In genomic region chr19:23794491-23794890, GRCm38 (mm10) we compare ENCODE assay signal across 15 mouse cellular contexts. TPM values are rescaled to one million over a fixed set of nuclear protein-coding genes. Genes with fewer than 3 reads are reported as not detected.
DNase-seq lines count a peak whose midpoint lies in the region; ATAC-seq and TF ChIP-seq lines count a peak whose summit lies in the region.
"Had no signal": no experiment of that assay in that cellular context is flagged by ENCODE, and none has a peak within 500 bp of the region (broad histone marks: within the 10 kb centered on the region; RNA-seq: fewer than 3 reads in every experiment).

No protein-coding gene starts in this region.

- ATAC-seq in lung, embryonic 14.5 days (ENCODE audit: insufficient read depth), result no peak
- peak; percentile 53 for ATAC-seq in frontal cortex, adult (ENCODE audit: low TSS enrichment)
- ATAC-seq in liver, embryonic 12.5 days, result no peak
- ATAC-seq: midbrain, embryonic 16.5 days had no signal

- 62% methylated on average over 3 of the region's 3 CpGs for WGBS in lung, embryonic 14.5 days
- 60% methylated on average over 3 of the region's 3 CpGs for WGBS in lung, adult 2 months
- WGBS in cerebellum, adult 2 months, result 55% methylated on average over 3 of the region's 3 CpGs
- WGBS in liver, embryonic 12.5 days (ENCODE audit: insufficient replicate concordance), result 65% methylated on average over 3 of the region's 3 CpGs

- TF ChIP-seq POLR2A in lung, adult 2 months (IDR thresholded peaks at IDR 0.05; ENCODE audit: borderline replicate concordance, extremely low read depth, low read depth, low read length), result no peak
- no peak for TF ChIP-seq POLR2A in cerebellum, adult 2 months (IDR thresholded peaks at IDR 0.05; ENCODE audit: borderline replicate concordance, insufficient read depth, low read length)

- no peak overlapping the region for H3K4me3 ChIP-seq in lung, embryonic 14.5 days (ENCODE audit: low read depth, low read length)
- H3K4me3 ChIP-seq in lung, adult 2 months (replicated peaks; ENCODE audit: extremely low read depth, low read depth, low read length), result no peak overlapping the region
- no peak overlapping the region for H3K4me3 ChIP-seq in cerebellum, adult 2 months (replicated peaks; ENCODE audit: insufficient read depth, low read depth, low read length)
- H3K4me3 ChIP-seq in liver, embryonic 12.5 days, result no peak overlapping the region
- H3K4me3 ChIP-seq: embryonic facial prominence, embryonic 13.5 days; forebrain, embryonic 12.5 days; liver, embryonic 15.5 days had no signal

- H3K27me3 ChIP-seq in lung, embryonic 14.5 days (ENCODE audit: insufficient read depth, low read length), result no peaks in the 10 kb centered on the region
- H3K27me3 ChIP-seq in cerebellum, adult 2 months (ENCODE audit: control insufficient read depth, insufficient read depth, low read length), result no peaks in the 10 kb centered on the region
- H3K27me3 ChIP-seq in liver, embryonic 12.5 days (replicated peaks), result no peaks in the 10 kb centered on the region
- H3K27me3 ChIP-seq: embryonic facial prominence, embryonic 13.5 days; forebrain, embryonic 12.5 days; liver, embryonic 15.5 days had no signal

- H3K9me3 ChIP-seq in lung, embryonic 14.5 days (ENCODE audit: low read depth, low read length), result no peaks in the 10 kb centered on the region
- H3K9me3 ChIP-seq in liver, embryonic 12.5 days (replicated peaks), result no peaks in the 10 kb centered on the region
- H3K9me3 ChIP-seq: embryonic facial prominence, embryonic 13.5 days; forebrain, embryonic 12.5 days; liver, embryonic 15.5 days had no signal

- no peak overlapping the region for H3K9ac ChIP-seq in lung, embryonic 14.5 days
- no peak overlapping the region for H3K9ac ChIP-seq in liver, embryonic 12.5 days
- H3K9ac ChIP-seq: embryonic facial prominence, embryonic 13.5 days; forebrain, embryonic 12.5 days; liver, embryonic 15.5 days had no signal

- no peaks in the 10 kb centered on the region for H3K36me3 ChIP-seq in lung, embryonic 14.5 days (ENCODE audit: insufficient read depth)
- no peaks in the 10 kb centered on the region for H3K36me3 ChIP-seq in liver, embryonic 12.5 days
- H3K36me3 ChIP-seq: embryonic facial prominence, embryonic 13.5 days; forebrain, embryonic 12.5 days; liver, embryonic 15.5 days had no signal

- TF ChIP-seq CTCF in lung, embryonic 14.5 days (IDR thresholded peaks at IDR 0.05; ENCODE audit: low read depth), result no peak
- TF ChIP-seq CTCF in lung, adult 2 months (IDR thresholded peaks at IDR 0.05; ENCODE audit: insufficient read depth, low read length), result no peak
- no peak for TF ChIP-seq CTCF in cerebellum, adult 2 months (IDR thresholded peaks at IDR 0.05; ENCODE audit: borderline replicate concordance, insufficient read depth, low read depth, low read length)

- no peaks in the 10 kb centered on the region for H3K4me1 ChIP-seq in lung, embryonic 14.5 days (ENCODE audit: insufficient read depth)
- no peaks in the 10 kb centered on the region; the same call in 1 of the 2 replicates for H3K4me1 ChIP-seq in lung, adult 2 months (ENCODE audit: control insufficient read depth, insufficient read depth, low read length)
- peaks cover 25% of the 10 kb centered on the region for H3K4me1 ChIP-seq in cerebellum, adult 2 months (ENCODE audit: control insufficient read depth, insufficient read depth, low read length)
- no peaks in the 10 kb centered on the region for H3K4me1 ChIP-seq in liver, embryonic 12.5 days
- H3K4me1 ChIP-seq: embryonic facial prominence, embryonic 13.5 days; forebrain, embryonic 12.5 days; liver, embryonic 15.5 days had no signal

- DNase-seq in lung, embryonic 14.5 days, result peak; percentile 13
- DNase-seq in lung, adult 2 months, result no peak
- peak; percentile 45 to 65 for DNase-seq in cerebellum, adult 2 months
- peak; percentile 36 for DNase-seq in right cerebral cortex, postnatal 25 days
- DNase-seq in heart, adult 8-10 months (ENCODE audit: low spot score), result no peak
- DNase-seq: adrenal gland, postnatal 10 days; gastrocnemius, postnatal 25 days; kidney, postnatal 14 days; lung, postnatal 4 days had no signal

- H3K27ac ChIP-seq in lung, embryonic 14.5 days (ENCODE audit: low read depth), result no peak overlapping the region
- no peak overlapping the region for H3K27ac ChIP-seq in cerebellum, adult 2 months (ENCODE audit: insufficient read depth, low read length)
- H3K27ac ChIP-seq in liver, embryonic 12.5 days, result no peak overlapping the region
- H3K27ac ChIP-seq: embryonic facial prominence, embryonic 13.5 days; forebrain, embryonic 12.5 days; liver, embryonic 15.5 days had no signal

- H3K4me2 ChIP-seq in lung, embryonic 14.5 days, result no peak overlapping the region
- no peak overlapping the region for H3K4me2 ChIP-seq in liver, embryonic 12.5 days
- H3K4me2 ChIP-seq: embryonic facial prominence, embryonic 13.5 days; forebrain, embryonic 12.5 days; liver, embryonic 15.5 days had no signal

RNA-seq across cellular contexts. Expression of gene Apba1, which starts 35.8 kb away (rescaled TPM):
- polyA plus RNA-seq in lung, embryonic 14.5 days (2014; fragmentation: Nextera tagmentation; extraction: Ambion mirVana), result 0.19 and 0.25 TPM in 2 replicates
- polyA plus RNA-seq in lung, adult 2 months (2012; rRNA removed), result 4.2 and 4.3 TPM in 2 replicates
- polyA plus RNA-seq in cerebellum, adult 2 months (2012; rRNA removed), result 78.3 and 80.4 TPM in 2 replicates
- 0.01 and 0.05 TPM in 2 replicates for polyA plus RNA-seq in liver, embryonic 12.5 days (2016; fragmentation: Nextera tagmentation; extraction: Ambion mirVana)
- total RNA-seq in heart, adult 8-10 months (2022), result 1 to 10 TPM; 2.7 to 3.8 (median 3.4) TPM

Comparison
In these comparisons a context has a peak if more than half of its experiments do, and no peak if none do; other contexts are left out.
1. DNase-seq: peak in lung, embryonic 14.5 days (single experiment), cerebellum, adult 2 months (2 of 2) and right cerebral cortex, postnatal 25 days (single experiment); none in lung, adult 2 months (single experiment) and heart, adult 8-10 months (single experiment).
2. RNA of gene Apba1, which starts 35.8 kb away (polyA plus RNA-seq): 78.3 to 80.4 TPM in cerebellum, adult 2 months; 4.2 to 4.3 TPM in lung, adult 2 months, 0.19 to 0.25 TPM in lung, embryonic 14.5 days and 0.01 to 0.05 TPM in liver, embryonic 12.5 days; every median in the first group is over 10 times any median in the second.